Mouse (Mus musculus) kidney, adult 2 months (tissue): ENCODE data around the gene Tnrc6a.

Source experiments
- CTCF ChIP-seq: fragments of 200-500 bp; conservative IDR thresholded peaks from 2 replicates; pipeline ENCODE4 v1.5.1; 2011; ENCODE audit warnings: low read depth, mild to moderate bottlenecking, control low read depth, low read length, moderate library complexity, mixed read lengths; ENCODE audit not compliant: insufficient read depth, insufficient read length
- POLR2A ChIP-seq: fragments of 200-500 bp; IDR thresholded peaks from one replicate; pipeline ENCODE4 v1.6.1; 2011; ENCODE audit warnings: low read depth, low read length, control low read depth

DNA sequence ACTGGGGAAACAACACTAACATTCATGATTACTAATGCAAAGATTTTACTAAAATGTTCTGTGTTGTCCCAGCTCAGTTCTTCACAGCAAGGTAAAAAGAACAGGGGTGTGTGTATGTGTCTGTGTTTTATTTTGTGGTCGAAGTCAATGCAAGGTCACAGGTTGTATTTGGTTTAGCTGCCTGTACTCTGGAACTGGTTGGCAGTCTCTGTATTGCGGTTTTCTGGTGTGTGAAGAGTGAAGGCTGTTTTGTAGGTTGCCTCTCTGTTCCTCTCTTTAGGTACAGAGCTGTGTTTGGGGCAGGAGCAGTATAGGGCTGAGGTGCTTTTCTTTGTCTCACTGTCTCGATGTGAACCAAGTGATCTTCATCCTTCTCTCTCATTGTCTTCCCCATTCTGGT is 12.0 kb downstream of the Tnrc6a start:
- TF ChIP-seq CTCF (no peak), POLR2A (no peak)
